Mouse (Mus musculus): ENCODE data around the gene St6galnac4. TPM values are rescaled to one million over a fixed set of nuclear protein-coding genes. Genes with fewer than 3 reads are reported as not detected.
A peak's percentile ranks its signal among the peaks of the same experiment; 100 is the strongest.

Gene St6galnac4
- polyA plus RNA-seq, 1 experiment = 34.8 TPM

DNA sequence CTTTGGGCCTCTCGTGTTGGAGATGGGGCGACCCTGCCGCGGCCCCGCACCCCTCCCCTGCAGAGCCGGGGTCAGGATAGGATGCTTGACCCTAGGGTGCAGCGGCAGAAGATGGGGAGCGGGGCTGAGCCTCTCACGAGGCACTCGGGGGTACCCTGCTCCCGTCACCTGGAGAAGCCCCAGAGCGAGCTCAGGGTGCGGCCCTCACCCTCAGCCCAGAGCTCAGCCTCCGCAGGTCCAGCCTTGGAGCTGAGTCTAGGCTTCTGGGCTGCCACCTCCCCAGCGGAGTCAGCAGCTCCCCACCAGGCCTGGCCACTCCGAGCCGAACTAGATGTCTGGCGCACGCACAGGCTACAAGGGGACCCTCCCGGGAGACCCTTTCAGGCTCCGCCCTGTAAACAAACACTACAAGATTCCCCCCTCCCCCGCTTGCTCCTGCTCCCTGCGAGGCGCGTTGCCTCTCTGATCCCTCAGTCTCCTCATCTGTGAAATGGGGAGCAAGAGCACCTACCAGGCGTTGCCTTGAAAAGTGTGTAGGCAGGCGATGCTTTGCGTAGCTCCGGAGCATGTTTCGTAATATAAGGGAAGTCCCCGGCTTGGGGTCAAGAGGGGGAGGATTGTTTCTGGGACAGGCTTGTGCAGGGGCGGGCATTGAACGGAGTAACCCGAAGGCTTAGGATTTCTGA is 20.5 kb downstream of the St6galnac4 start:
- peak overlapping the region; percentile 80 for H3K27ac ChIP-seq (ENCODE audit: insufficient read depth, low read length)
- H3K4me1 ChIP-seq (ENCODE audit: control insufficient read depth, insufficient read depth, low read length) = peaks cover 1% of the 10 kb centered on the region; the same call in 1 of the 2 replicates
- peak overlapping the region; percentile 81 for H3K4me3 ChIP-seq (ENCODE audit: insufficient read depth, low read length)
- TF ChIP-seq POLR2A (IDR thresholded peaks at IDR 0.05; ENCODE audit: extremely low read depth, insufficient read depth, low read length) = peak; percentile 63
- no peak for TF ChIP-seq CTCF (IDR thresholded peaks at IDR 0.05; ENCODE audit: extremely low read depth, insufficient read depth, low read length)

DNA sequence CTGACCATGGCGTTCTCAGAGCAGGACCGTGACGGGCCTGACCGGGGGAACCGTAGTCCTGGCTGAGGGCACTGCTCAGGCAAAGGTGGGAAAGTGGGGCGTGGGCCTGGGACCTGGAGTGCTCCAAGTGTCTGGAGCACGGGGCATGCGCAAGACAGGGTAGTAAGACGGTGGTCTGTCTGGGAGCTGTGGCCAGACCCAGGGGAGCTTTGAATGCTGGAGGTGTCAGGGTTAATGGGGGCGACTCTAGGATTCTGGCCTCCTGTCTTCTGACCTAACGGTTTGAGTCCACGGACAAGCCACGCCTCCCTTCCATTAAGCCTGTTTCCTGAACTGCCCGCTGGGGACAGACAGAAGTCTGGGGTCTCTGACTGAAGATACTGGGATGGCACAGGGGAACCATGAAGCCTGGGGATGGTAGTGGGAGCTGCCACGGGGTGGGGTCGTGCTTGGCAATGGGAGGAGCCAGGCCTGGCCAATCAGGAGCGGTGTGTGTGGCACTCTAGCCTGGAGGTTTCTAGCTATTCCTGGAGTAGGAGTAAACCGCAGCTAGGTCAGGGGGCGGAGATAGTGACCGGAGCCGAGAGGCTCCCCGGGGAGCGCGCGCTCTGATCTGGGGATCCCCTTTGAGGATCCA is 21.4 kb downstream of the St6galnac4 start:
- Histone ChIP-seq H3K4me1 (ENCODE audit: control insufficient read depth, insufficient read depth, low read length) (peaks cover 1% of the 10 kb centered on the region; the same call in 1 of the 2 replicates), H3K4me3 (ENCODE audit: insufficient read depth, low read length) (peak overlapping the region; percentile 81), H3K27ac (ENCODE audit: insufficient read depth, low read length) (no peak overlapping the region)
- TF ChIP-seq POLR2A (IDR thresholded peaks at IDR 0.05; ENCODE audit: extremely low read depth, insufficient read depth, low read length) (no peak), CTCF (IDR thresholded peaks at IDR 0.05; ENCODE audit: extremely low read depth, insufficient read depth, low read length) (no peak)

DNA sequence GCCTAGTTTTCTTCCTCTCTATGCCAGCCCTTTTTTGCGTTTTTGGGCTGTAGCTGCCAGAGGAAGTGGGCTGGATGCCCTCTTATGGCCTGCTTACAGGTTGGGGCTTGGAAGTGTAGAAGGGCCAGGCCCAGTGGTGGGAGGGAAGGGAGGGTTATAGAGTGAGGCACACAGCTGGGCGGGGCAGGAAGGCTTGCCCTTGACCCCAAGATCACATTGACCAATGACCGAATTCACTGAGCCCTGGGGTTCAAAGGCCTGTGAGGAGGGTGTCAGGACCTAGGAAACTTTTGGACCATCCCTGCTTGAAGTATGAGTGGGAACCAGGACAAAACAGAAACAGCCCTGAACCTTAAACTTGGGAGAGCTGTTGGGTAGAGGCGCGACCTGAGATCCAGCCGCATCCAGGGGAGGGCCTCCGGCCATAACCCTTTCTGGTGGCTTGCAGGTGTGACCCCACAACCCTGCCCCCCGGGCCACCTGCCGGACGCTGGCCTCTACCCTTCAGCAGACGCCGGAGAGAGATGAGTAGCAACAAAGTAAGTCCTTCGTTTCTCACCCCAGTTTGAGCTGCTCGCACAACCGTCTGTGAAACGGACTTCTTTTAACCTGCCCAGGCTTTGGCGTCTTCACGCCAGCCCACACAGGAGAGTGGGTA is 22.0 kb downstream of the St6galnac4 start:
- Histone ChIP-seq H3K4me3 (ENCODE audit: insufficient read depth, low read length) (peak overlapping the region; percentile 81; the same call in 1 of the 2 replicates), H3K27ac (ENCODE audit: insufficient read depth, low read length) (no peak overlapping the region), H3K4me1 (ENCODE audit: control insufficient read depth, insufficient read depth, low read length) (peaks cover 1% of the 10 kb centered on the region; the same call in 1 of the 2 replicates)
- TF ChIP-seq CTCF (IDR thresholded peaks at IDR 0.05; ENCODE audit: extremely low read depth, insufficient read depth, low read length) = no peak
- TF ChIP-seq POLR2A (IDR thresholded peaks at IDR 0.05; ENCODE audit: extremely low read depth, insufficient read depth, low read length) = no peak

DNA sequence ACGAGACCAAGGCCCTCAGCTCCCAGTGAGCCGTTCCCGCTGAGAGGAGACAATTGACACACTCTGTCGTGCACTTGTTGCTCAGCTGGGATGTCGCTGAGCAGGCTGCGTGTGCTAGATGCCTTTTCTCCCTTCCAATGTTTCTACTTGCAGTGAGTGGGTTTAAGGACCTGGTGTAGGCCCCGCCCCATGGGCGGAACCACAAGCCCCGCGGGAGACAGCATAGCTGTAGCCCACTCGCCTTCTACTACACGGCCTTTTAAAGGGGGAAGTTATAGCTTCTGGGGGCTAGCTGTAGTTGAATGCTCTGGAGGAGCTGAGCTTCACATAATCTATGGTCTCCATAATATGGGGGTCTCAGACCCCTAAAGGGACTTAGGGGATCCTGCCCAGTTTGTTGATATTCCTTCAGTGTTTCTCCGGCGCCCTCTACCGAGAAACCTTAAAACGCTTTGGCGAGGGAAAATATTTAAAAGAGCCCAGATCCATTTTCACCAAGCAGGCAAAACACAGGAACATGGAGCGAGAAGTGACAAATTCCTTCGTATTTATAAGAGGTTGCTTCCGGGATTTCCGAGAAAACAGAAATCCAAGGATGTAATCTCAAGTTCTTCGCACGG is 23.8 kb downstream of the St6galnac4 start:
- Histone ChIP-seq H3K4me3 (ENCODE audit: insufficient read depth, low read length) (peak overlapping the region; percentile 1; the same call in 1 of the 2 replicates), H3K27ac (ENCODE audit: insufficient read depth, low read length) (no peak overlapping the region), H3K4me1 (ENCODE audit: control insufficient read depth, insufficient read depth, low read length) (peaks cover 1% of the 10 kb centered on the region; the same call in 1 of the 2 replicates)
- TF ChIP-seq POLR2A (IDR thresholded peaks at IDR 0.05; ENCODE audit: extremely low read depth, insufficient read depth, low read length) (peak; percentile 59; the same call in 1 of the 2 replicates), CTCF (IDR thresholded peaks at IDR 0.05; ENCODE audit: extremely low read depth, insufficient read depth, low read length) (peak; percentile 46)

DNA sequence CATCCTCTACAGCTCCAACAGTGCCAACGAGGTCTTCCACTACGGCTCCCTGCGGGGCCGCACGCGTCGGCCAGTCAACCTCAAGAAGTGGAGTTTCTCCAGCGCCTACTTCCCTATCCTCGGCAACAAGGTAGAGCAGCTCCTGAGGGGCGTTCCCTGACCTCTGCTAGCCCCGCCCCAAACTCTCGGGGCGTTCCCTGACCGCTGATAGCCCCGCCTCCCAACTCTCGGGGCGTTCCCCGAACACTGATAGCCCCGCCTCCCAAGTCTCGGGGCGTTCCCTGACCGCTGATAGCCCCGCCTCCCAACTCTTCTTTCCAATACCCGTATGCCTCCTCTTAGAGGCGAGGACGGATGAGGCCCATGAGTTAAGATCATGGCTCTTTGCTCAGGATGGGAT is 25.4 kb downstream of the St6galnac4 start:
- Histone ChIP-seq H3K27ac (ENCODE audit: insufficient read depth, low read length) (no peak overlapping the region), H3K4me3 (ENCODE audit: insufficient read depth, low read length) (no peak overlapping the region), H3K4me1 (ENCODE audit: control insufficient read depth, insufficient read depth, low read length) (peaks cover 1% of the 10 kb centered on the region; the same call in 1 of the 2 replicates)
- TF ChIP-seq CTCF (IDR thresholded peaks at IDR 0.05; ENCODE audit: extremely low read depth, insufficient read depth, low read length) (no peak), POLR2A (IDR thresholded peaks at IDR 0.05; ENCODE audit: extremely low read depth, insufficient read depth, low read length) (no peak)

DNA sequence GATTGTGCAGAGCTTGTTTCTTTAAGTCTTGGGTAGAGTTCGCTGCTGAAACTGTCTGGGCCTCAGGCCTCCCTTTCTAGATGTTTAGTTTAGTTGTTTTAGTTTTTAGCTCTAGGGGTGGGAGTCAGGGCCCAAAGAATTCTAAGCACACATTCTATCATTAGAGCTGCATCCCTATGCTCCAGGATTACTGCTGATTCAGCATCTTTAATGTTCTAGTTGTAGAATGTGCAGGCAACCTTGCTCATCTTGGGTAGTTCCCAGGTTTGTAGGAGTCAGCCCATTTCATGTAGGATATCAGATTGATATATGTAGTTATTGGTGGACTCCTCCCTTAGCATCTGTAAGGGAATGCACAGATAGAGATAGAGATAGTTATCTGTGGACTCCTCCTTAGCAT is 30.2 kb downstream of the St6galnac4 start:
- Histone ChIP-seq H3K4me3 (ENCODE audit: insufficient read depth, low read length) (no peak overlapping the region), H3K27ac (ENCODE audit: insufficient read depth, low read length) (no peak overlapping the region), H3K4me1 (ENCODE audit: control insufficient read depth, insufficient read depth, low read length) (no peaks in the 10 kb centered on the region)
- TF ChIP-seq POLR2A (IDR thresholded peaks at IDR 0.05; ENCODE audit: extremely low read depth, insufficient read depth, low read length) = no peak
- no peak for TF ChIP-seq CTCF (IDR thresholded peaks at IDR 0.05; ENCODE audit: extremely low read depth, insufficient read depth, low read length)

DNA sequence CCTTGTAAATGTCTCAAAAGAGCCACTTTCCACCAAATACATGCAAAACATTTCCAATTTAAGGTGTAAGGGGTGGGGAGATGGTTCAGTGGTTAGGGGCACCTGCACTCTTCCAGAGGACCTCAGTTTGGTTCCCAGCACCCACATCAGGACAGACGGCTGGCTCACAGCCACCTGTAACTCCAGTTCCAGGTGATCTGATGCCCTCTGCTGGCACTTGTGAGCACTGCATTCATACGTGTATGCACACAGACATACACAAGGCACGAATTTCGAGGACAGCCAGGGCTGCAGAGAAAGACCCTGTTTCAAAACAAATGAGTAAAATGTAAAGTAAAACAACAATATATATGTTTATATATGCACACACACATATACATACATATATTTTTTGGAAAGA is 30.7 kb downstream of the St6galnac4 start:
- H3K4me1 ChIP-seq (ENCODE audit: control insufficient read depth, insufficient read depth, low read length) = no peaks in the 10 kb centered on the region
- H3K27ac ChIP-seq (ENCODE audit: insufficient read depth, low read length) = no peak overlapping the region
- TF ChIP-seq POLR2A (IDR thresholded peaks at IDR 0.05; ENCODE audit: extremely low read depth, insufficient read depth, low read length) (no peak), CTCF (IDR thresholded peaks at IDR 0.05; ENCODE audit: extremely low read depth, insufficient read depth, low read length) (0 out of 2 replicates have a peak, but pooled peaks have one; percentile 25)
- no peak overlapping the region for H3K4me3 ChIP-seq (ENCODE audit: insufficient read depth, low read length)

DNA sequence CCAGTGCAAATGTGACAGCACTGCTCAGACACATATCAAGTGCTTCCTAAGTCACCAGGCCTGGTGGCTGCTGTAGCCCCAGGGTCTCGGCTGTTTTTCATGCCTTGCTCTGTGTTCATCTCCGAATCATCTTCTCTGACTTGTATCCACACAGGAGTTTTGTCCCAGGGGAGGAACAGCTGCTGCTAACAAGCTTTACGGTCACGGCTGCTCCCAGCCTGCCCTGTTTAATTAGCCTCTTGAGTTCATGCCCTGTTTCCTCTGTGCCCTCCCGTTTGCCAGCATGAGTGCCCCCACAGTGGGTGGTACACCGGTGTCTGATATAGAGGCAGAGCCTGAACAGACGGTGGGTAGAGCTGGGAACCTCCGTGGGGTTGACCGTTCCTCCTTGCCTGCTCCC is 31.2 kb downstream of the St6galnac4 start:
- H3K27ac ChIP-seq (ENCODE audit: insufficient read depth, low read length) = no peak overlapping the region
- no peak overlapping the region for H3K4me3 ChIP-seq (ENCODE audit: insufficient read depth, low read length)

More for the DNA sequence above, 31.2 kb downstream of the St6galnac4 start:
- no peaks in the 10 kb centered on the region for H3K4me1 ChIP-seq (ENCODE audit: control insufficient read depth, insufficient read depth, low read length)
- no peak for TF ChIP-seq CTCF (IDR thresholded peaks at IDR 0.05; ENCODE audit: extremely low read depth, insufficient read depth, low read length)
- no peak for TF ChIP-seq POLR2A (IDR thresholded peaks at IDR 0.05; ENCODE audit: extremely low read depth, insufficient read depth, low read length)

Data from cortical plate, adult 2 months (tissue).